Mouse (Mus musculus) forebrain, embryonic 13.5 days (tissue): ENCODE measurements at regions not wholly inside any gene's neighbourhood (a gene's known extent, or its start where the extent isn't known, plus 50 kb on each side); places are given as distances from the start of the nearest gene placed in this dataset.
A peak's percentile ranks its signal among the peaks of the same experiment; 100 is the strongest.

Experiments
- ATAC-seq: fragments of 200-750 bp; cut with Nextera tagmentation; 2 replicates; pipeline ENCODE4 v1.8.0; 2017
- H3K27ac ChIP-seq: fragments of 300-500 bp; sonication (generic); 2 replicates; pipeline ENCODE4 v1.5.1; 2015; ENCODE audit warnings: inconsistent platforms, mild to moderate bottlenecking, moderate library complexity
- H3K27me3 ChIP-seq: fragments of 300-500 bp; sonication (generic); 2 replicates; pipeline ENCODE4 v1.6.1; 2015; ENCODE audit warnings: mild to moderate bottlenecking, inconsistent platforms
- H3K36me3 ChIP-seq: fragments of 300-500 bp; sonication (generic); 2 replicates; pipeline ENCODE4 v1.6.1; 2015; ENCODE audit warnings: mild to moderate bottlenecking, inconsistent platforms; ENCODE audit not compliant: poor library complexity, severe bottlenecking
- H3K4me1 ChIP-seq: fragments of 300-500 bp; sonication (generic); 2 replicates; pipeline ENCODE4 v1.6.1; 2015; ENCODE audit warnings: inconsistent platforms
- H3K4me2 ChIP-seq: fragments of 300-500 bp; sonication (generic); 2 replicates; pipeline ENCODE4 v1.6.1; 2015; ENCODE audit warnings: inconsistent platforms, mild to moderate bottlenecking, moderate library complexity
- H3K4me3 ChIP-seq: fragments of 300-500 bp; sonication (generic); 2 replicates; pipeline ENCODE4 v1.5.1; 2015; ENCODE audit warnings: mild to moderate bottlenecking, inconsistent platforms
- H3K9ac ChIP-seq: fragments of 300-500 bp; sonication (generic); 2 replicates; pipeline ENCODE4 v1.6.1; 2015; ENCODE audit warnings: mild to moderate bottlenecking, inconsistent platforms
- H3K9me3 ChIP-seq: fragments of 300-500 bp; sonication (generic); replicated peaks from 2 replicates; pipeline ENCODE4 v1.6.1; 2016; ENCODE audit warnings: inconsistent platforms
- WGBS: fragments of 180-500 bp; shearing (Covaris S2); methylation state at CpG from one replicate; pipeline ENCODE4 v1.1.7; 2015; 5-methylcytosine and 5-hydroxymethylcytosine counted together

GRCm38 (mm10) chr12:7835731-7836130, 141.7 kb upstream of the Apob start:
- Histone ChIP-seq H3K4me1 (no peaks in the 10 kb centered on the region), H3K4me3 (no peak overlapping the region), H3K27me3 (no peaks in the 10 kb centered on the region), H3K9ac (no peak overlapping the region), H3K27ac (no peak overlapping the region), H3K36me3 (no peaks in the 10 kb centered on the region), H3K9me3 (no peaks in the 10 kb centered on the region), H3K4me2 (no peak overlapping the region)
- WGBS = 64% methylated on average over 3 of the region's 3 CpGs
- ATAC-seq = no peak

DNA sequence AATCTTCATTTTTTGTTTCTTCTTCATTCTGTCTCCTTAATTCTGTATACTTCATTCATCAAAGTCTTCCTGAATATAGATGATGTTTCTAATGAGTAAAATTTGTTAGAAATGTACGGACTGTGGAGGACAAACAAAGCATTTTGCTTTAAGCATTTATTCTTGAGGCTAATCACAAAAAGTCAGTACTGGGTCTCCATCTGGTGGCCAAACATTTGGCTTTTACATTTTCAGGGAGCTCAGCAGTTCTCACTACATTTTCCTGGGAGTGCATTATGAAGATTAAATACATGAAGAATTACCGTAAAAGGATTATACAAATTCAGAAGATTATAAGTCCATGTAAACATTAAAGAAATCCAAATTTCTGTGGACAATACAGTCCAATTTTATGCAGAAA, 123.6 kb upstream of the Apob start:
- H3K9me3 ChIP-seq = no peaks in the 10 kb centered on the region
- H3K4me2 ChIP-seq = no peak overlapping the region
- no peaks in the 10 kb centered on the region for H3K36me3 ChIP-seq
- WGBS = 77% methylated on average over 2 of the region's 2 CpGs
- H3K4me1 ChIP-seq = no peaks in the 10 kb centered on the region
- H3K9ac ChIP-seq = no peak overlapping the region
- no peak overlapping the region for H3K27ac ChIP-seq
- no peak for ATAC-seq
- no peak overlapping the region for H3K4me3 ChIP-seq
- no peaks in the 10 kb centered on the region for H3K27me3 ChIP-seq

DNA sequence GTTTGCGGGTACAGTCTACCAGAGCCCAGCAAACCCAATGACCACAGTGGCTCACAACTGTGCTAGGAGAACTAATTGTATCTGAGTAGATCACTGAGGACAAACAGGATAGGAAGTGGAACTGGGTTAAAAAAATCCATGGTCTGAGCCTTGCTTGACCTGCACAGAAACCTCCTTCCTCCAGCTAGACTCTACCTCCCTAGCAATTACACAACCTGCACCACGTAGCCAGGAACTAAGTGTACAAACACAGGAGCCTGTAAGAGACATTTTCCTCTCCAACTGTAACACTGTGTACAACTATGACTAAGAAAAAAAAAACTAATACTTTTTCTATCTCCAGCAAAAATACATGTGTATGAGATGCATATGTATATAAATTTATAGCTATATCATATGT, 121.8 kb upstream of the Apob start:
- Histone ChIP-seq H3K9me3 (no peaks in the 10 kb centered on the region), H3K4me3 (no peak overlapping the region), H3K36me3 (no peaks in the 10 kb centered on the region), H3K4me2 (no peak overlapping the region), H3K27ac (no peak overlapping the region), H3K9ac (no peak overlapping the region), H3K4me1 (no peaks in the 10 kb centered on the region), H3K27me3 (no peaks in the 10 kb centered on the region)
- 100% methylated on average over 2 of the region's 2 CpGs for WGBS
- no peak for ATAC-seq

- WGBS = 96% methylated on average over 28 of the region's 28 CpGs
- no peak overlapping the region for H3K27ac ChIP-seq
- no peak for ATAC-seq
- no peak overlapping the region for H3K4me2 ChIP-seq
- no peaks in the 10 kb centered on the region for H3K36me3 ChIP-seq
- H3K9me3 ChIP-seq = no peaks in the 10 kb centered on the region
- H3K4me1 ChIP-seq = no peaks in the 10 kb centered on the region
- no peak overlapping the region for H3K4me3 ChIP-seq
- H3K27me3 ChIP-seq = no peaks in the 10 kb centered on the region
- H3K9ac ChIP-seq = no peak overlapping the region
Observed at GRCm38 (mm10) chr12:7859533-7859932, 117.9 kb upstream of the Apob start.

DNA sequence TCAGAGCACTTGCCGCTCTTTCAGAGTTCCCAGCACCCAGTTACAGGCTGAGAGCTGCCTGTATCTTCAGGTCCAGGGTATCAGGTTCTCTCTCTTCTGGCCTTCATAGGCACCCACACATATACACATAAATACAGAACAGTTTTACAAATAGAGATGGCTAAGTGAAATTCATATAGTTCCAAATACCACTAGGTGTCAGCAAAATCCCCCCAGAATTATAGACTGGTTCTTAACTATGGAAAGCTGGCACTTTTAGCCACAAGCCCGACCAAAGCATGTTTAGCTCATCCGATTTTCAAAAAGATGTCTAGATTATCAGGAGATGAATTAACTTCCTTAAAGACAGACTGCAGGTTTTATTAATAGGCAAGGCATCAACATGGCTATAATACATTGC, 107.4 kb upstream of the Apob start:
- Histone ChIP-seq H3K9ac (no peak overlapping the region), H3K4me2 (no peak overlapping the region), H3K27ac (no peak overlapping the region), H3K9me3 (no peaks in the 10 kb centered on the region), H3K4me3 (no peak overlapping the region), H3K4me1 (no peaks in the 10 kb centered on the region), H3K36me3 (no peaks in the 10 kb centered on the region), H3K27me3 (no peaks in the 10 kb centered on the region)
- WGBS = 77% methylated on average over 3 of the region's 3 CpGs
- no peak for ATAC-seq

DNA sequence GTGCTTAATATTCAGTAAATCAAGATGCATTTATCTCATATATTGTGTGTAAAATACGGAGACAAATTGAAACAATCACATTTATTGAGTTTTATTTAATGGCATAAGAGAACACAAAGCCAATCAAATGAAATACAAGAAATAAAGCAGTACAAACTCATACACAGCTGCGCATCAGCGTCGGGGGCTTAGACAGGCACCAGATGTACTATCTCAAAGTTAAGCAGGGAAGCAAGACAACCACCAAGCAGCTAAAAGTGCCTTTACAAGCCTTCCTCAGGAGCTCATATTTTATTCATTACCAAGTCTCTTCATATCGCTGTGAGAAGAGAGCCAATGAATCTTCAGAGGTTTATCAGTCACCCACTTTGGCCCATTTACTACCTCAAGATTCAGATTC, 107.0 kb upstream of the Apob start:
- ATAC-seq = no peak
- WGBS = 82% methylated on average over 5 of the region's 5 CpGs

GRCm38 (mm10) chr12:7875454-7875853, 102.0 kb upstream of the Apob start:
- no peaks in the 10 kb centered on the region for H3K4me1 ChIP-seq
- H3K4me2 ChIP-seq = no peak overlapping the region
- ATAC-seq = no peak
- no peaks in the 10 kb centered on the region for H3K36me3 ChIP-seq
- no peak overlapping the region for H3K9ac ChIP-seq
- no peaks in the 10 kb centered on the region for H3K27me3 ChIP-seq
- H3K4me3 ChIP-seq = no peak overlapping the region
- 78% methylated on average over 2 of the region's 2 CpGs for WGBS
- H3K9me3 ChIP-seq = no peaks in the 10 kb centered on the region
- H3K27ac ChIP-seq = no peak overlapping the region

More for the DNA sequence above, 107.0 kb upstream of the Apob start:
- Histone ChIP-seq H3K9me3 (no peaks in the 10 kb centered on the region), H3K4me3 (no peak overlapping the region), H3K4me1 (no peaks in the 10 kb centered on the region), H3K36me3 (no peaks in the 10 kb centered on the region), H3K9ac (no peak overlapping the region), H3K27me3 (no peaks in the 10 kb centered on the region), H3K27ac (no peak overlapping the region), H3K4me2 (no peak overlapping the region)

DNA sequence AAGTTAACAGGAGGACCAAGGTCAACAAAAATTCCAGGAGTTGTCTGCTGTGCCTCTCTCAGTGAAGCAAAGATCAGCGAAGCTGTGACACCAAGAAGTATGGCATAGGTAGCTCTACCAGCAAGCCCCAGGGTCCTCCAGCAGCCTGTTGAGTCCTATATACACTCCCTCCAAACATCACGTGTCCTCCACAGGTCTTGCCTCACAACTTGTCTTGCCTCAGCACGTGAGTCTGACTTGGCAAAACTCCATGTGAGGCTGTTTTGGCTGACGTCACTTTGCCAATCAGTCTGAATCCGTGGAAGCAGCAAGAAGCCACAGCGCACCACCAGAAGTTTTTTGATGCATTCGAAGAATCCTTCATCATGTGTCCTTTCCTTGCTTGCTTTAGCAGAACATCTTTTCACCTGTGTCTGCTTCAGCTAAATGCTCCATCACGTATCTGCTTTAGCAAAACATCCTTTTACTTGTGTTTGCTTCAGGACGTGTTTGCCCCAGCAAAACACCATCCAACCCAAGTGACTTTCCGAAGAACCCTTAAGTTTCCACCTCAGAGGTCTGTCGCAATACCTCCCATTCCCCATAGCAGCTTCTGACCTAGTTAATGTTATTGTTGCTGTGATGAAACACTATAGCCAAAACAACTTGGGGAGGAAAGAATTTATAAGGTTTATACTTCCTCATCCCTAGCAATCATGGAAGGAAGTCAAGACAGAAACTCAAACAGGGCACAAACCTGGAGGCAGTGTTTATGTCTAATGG, 101.0 kb upstream of the Apob start:
- no peak overlapping the region for H3K4me3 ChIP-seq
- no peaks in the 10 kb centered on the region for H3K9me3 ChIP-seq
- H3K27me3 ChIP-seq = no peaks in the 10 kb centered on the region
- H3K4me2 ChIP-seq = no peak overlapping the region
- WGBS = 89% methylated on average over 11 of the region's 11 CpGs
- no peaks in the 10 kb centered on the region for H3K36me3 ChIP-seq
- H3K27ac ChIP-seq = no peak overlapping the region
- H3K9ac ChIP-seq = no peak overlapping the region
- ATAC-seq = no peak
- H3K4me1 ChIP-seq = no peaks in the 10 kb centered on the region

GRCm38 (mm10) chr12:7878761-7879160, 98.7 kb upstream of the Apob start:
- no peaks in the 10 kb centered on the region for H3K27me3 ChIP-seq
- 92% methylated on average over 5 of the region's 5 CpGs for WGBS
- no peaks in the 10 kb centered on the region for H3K36me3 ChIP-seq

DNA sequence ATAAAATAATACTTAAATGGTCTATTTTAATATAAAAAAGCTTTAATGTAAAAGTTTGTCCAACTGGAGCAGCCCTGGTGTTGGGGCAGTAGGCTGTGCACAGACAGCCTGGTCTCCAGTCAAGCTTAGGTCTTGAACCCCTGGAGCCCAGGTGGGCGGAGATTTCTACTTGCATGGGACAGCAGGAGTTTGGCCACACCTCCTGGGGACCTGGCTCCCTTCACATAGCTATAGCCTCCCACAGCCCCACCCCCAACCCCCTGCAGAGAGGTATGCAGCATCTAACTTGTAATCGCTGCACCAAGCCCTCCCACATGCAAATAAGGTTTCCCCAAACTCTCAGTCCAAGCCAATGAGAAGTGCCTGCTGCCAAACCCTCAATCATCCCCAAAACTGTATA, 81.3 kb upstream of the Apob start:
- WGBS = 45% methylated on average over 2 of the region's 2 CpGs
- no peaks in the 10 kb centered on the region for H3K4me1 ChIP-seq
- ATAC-seq = no peak

More at GRCm38 (mm10) chr12:7878761-7879160, 98.7 kb upstream of the Apob start:
- H3K27ac ChIP-seq = no peak overlapping the region
- H3K4me3 ChIP-seq = no peak overlapping the region
- no peak overlapping the region for H3K4me2 ChIP-seq
- no peaks in the 10 kb centered on the region for H3K4me1 ChIP-seq
- H3K9me3 ChIP-seq = no peaks in the 10 kb centered on the region
- H3K9ac ChIP-seq = no peak overlapping the region
- no peak for ATAC-seq

DNA sequence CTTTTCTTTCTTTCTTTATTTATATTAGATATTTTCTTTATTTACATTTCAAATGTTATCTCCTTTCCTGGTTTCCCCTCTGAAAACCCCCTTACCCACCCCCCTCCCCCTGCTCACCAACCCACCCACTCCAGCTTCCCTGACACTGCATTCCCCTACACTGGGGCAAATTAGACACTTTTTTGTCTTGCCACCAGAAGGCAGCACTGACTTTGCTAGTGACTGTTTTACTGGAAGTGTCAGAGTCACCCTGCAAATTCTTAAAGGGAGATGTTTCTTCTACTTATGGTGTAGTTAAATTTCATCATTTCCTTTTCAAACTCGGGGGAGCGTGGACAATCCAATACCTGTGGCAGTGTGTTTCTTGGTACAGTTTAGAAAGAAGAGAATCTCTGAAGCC, 72.1 kb upstream of the Apob start:
- 83% methylated on average over 2 of the region's 2 CpGs for WGBS
- no peak overlapping the region for H3K9ac ChIP-seq
- no peaks in the 10 kb centered on the region for H3K9me3 ChIP-seq
- no peak overlapping the region for H3K4me3 ChIP-seq
- no peak overlapping the region for H3K27ac ChIP-seq
- H3K4me2 ChIP-seq = no peak overlapping the region
- ATAC-seq = no peak
- no peaks in the 10 kb centered on the region for H3K27me3 ChIP-seq
- H3K4me1 ChIP-seq = no peaks in the 10 kb centered on the region
- H3K36me3 ChIP-seq = no peaks in the 10 kb centered on the region

More for the DNA sequence above, 81.3 kb upstream of the Apob start:
- no peaks in the 10 kb centered on the region for H3K36me3 ChIP-seq
- no peaks in the 10 kb centered on the region for H3K27me3 ChIP-seq
- no peaks in the 10 kb centered on the region for H3K9me3 ChIP-seq
- no peak overlapping the region for H3K4me3 ChIP-seq
- no peak overlapping the region for H3K9ac ChIP-seq
- H3K4me2 ChIP-seq = no peak overlapping the region
- no peak overlapping the region for H3K27ac ChIP-seq

DNA sequence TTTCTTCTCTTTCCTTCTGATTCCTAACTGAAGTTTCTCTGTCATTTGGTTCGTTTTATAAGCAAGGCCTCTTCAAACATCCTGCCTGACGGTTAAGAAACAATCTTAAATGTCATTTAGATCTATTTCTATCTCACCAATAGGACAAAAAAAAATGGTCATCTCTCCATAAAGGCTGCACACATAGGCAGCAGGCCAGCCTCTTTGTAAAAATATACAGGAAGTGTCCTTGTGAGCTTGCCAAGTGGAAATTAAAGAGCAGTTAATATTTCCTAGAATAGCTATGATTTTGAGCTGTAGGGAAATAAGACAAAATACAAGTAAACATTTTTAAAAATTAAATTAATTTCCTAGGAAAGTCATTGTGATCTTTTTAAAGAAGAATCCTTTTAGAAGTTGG, 70.6 kb upstream of the Apob start:
- H3K9me3 ChIP-seq = no peaks in the 10 kb centered on the region
- no peak for ATAC-seq
- H3K36me3 ChIP-seq = no peaks in the 10 kb centered on the region
- 78% methylated on average over 2 of the region's 2 CpGs for WGBS
- H3K4me3 ChIP-seq = no peak overlapping the region
- H3K9ac ChIP-seq = no peak overlapping the region
- no peak overlapping the region for H3K27ac ChIP-seq
- no peaks in the 10 kb centered on the region for H3K4me1 ChIP-seq
- no peaks in the 10 kb centered on the region for H3K27me3 ChIP-seq
- H3K4me2 ChIP-seq = no peak overlapping the region

- 67% methylated on average over 9 of the region's 9 CpGs for WGBS
- no peaks in the 10 kb centered on the region for H3K36me3 ChIP-seq
- no peaks in the 10 kb centered on the region for H3K4me1 ChIP-seq
- H3K4me3 ChIP-seq = no peak overlapping the region
- no peak overlapping the region for H3K4me2 ChIP-seq
- no peaks in the 10 kb centered on the region for H3K27me3 ChIP-seq
- H3K27ac ChIP-seq = no peak overlapping the region
- H3K9ac ChIP-seq = no peak overlapping the region
- no peaks in the 10 kb centered on the region for H3K9me3 ChIP-seq
- peak; percentile 27; the same call in 1 of the 2 replicates for ATAC-seq
Observed at GRCm38 (mm10) chr12:7909746-7910360, 67.6 kb upstream of the Apob start.
